Mouse (Mus musculus) embryonic fibroblast, embryonic 13.5 days (primary cell): ENCODE data around the gene Apon.
"Not testable (repeated sequence)": the region's sequence is repeated elsewhere in the genome, so short reads cannot be mapped to it uniquely, and the experiment has no call there.

Experiments used
- CTCF ChIP-seq: IDR thresholded peaks from 2 replicates; pipeline ENCODE4 v1.5.1; 2011; ENCODE audit warnings: mild to moderate bottlenecking, control low read depth, low read length, moderate library complexity, borderline replicate concordance; ENCODE audit not compliant: insufficient read depth
- POLR2A ChIP-seq: IDR thresholded peaks from 2 replicates; pipeline ENCODE4 v1.6.1; 2011; ENCODE audit warnings: low read depth, mild to moderate bottlenecking, control low read depth, low read length, moderate library complexity

DNA sequence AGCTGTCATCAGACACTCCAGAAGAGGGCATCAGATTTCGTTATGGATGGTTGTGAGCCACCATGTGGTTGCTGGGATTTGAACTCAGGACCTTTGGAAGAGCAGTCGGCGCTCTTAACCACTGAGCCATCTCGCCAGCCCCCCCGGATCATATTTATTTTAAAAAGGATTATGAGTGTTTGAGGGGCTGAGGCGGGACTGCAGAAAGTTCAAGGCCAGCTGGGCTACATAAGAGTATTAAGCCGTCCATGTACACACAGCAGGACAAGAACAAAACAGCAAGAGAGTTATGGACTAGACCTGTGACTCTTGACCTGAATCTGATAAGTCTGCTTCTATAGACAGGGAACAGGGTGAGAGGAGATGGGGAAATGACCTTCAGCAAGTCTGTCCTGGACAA lies 6.5 kb downstream of the Apon start:
- TF ChIP-seq CTCF, POLR2A: not testable (repeated sequence)
